Mouse (Mus musculus): ENCODE data around the gene Lgsn.

Lgsn gene

GRCm38 (mm10) chr1:31220599-31221250 lies 44.5 kb downstream of the Lgsn start:
- DNase-seq = no peak

DNA sequence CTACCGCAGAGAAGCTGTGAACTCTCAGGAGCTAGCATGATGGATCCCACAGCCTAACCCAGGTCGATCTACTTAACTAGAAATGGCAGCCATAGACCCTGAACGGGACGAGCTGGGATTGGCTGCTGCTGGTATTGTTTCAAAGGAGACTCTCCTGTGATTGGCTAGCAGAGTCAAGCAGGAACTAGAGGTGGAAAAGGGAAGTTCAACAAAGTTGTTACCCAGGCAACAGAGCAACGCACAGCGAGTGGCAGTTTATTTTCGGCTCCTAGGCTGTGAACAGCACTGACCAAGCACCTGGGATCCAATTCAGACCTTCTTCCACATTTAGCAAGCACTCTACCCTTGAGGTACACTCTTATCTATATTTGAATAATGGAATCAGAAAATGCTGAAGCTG lies 46.4 kb downstream of the Lgsn start, which contains the start of the genes 4931428L18Rik and Pih1d3:
TSS of gene 4931428L18Rik (minus strand) at position 121 of the 400 bp plus-strand sequence.
TSS of gene Pih1d3 (plus strand) at position 275 of the 400 bp plus-strand sequence.
- DNase-seq = peak; percentile 16

DNA sequence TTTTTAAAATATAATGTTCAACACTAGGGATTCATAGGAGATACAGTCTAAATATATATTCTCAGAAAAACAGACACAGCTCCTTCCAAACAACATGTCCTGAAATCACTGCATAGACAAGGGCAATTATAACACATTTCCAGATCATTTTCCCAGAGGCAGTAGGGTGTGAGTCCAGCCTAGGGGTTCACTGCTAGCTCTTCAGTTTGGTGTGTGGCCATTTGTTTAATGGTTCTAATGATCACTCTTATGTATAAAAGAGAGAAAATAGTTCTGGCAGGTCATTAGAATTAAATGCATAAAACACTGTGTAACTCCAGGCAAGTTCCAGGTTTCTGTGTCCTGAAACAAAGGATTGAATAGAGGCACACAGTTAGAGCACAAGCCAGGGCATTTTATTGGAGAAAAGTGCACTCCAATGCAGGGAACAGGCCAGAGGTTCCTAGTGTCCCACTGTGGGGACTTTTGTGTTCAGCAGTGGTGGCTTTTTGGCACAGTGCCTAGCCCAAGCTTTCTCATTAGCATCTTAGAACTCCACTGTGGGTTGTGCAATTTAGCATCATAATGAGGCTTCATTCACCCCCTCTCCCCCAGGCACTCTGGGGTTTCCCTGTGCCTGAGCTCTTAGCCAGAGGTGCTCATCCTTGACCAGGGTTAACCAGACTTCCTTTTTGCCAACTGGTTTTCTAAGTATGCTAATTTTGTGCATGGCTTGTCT lies 57.3 kb downstream of the Lgsn start:
- DNase-seq = no peak
